Mouse (Mus musculus): ENCODE measurements at regions not wholly inside any gene's neighbourhood (a gene's known extent, or its start where the extent isn't known, plus 50 kb on each side); places are given as distances from the start of the nearest gene placed in this dataset.

- DNase-seq (ENCODE audit: low spot score): no peak
Observed at GRCm38 (mm10) chr6:145310601-145311000, 60.6 kb upstream of the Kras start.

GRCm38 (mm10) chr6:145309025-145309424 lies 59.0 kb upstream of the Kras start:
- no peak for DNase-seq (ENCODE audit: low spot score)

GRCm38 (mm10) chr6:145307237-145307636 lies 57.2 kb upstream of the Kras start:
- no peak for DNase-seq (ENCODE audit: low spot score)

GRCm38 (mm10) chr6:145306331-145307124 lies 56.5 kb upstream of the Kras start:
- peak; percentile 55 for DNase-seq (ENCODE audit: low spot score)

- DNase-seq (ENCODE audit: low spot score): no peak
Observed at GRCm38 (mm10) chr6:145305669-145306068, 55.6 kb upstream of the Kras start.

- DNase-seq (ENCODE audit: low spot score): no peak
Observed at GRCm38 (mm10) chr6:145303641-145304070, 53.6 kb upstream of the Kras start.

- no peak for DNase-seq (ENCODE audit: low spot score)
Observed at GRCm38 (mm10) chr6:145302907-145303640, 53.0 kb upstream of the Kras start.

- no peak for DNase-seq (ENCODE audit: low spot score)
Observed at GRCm38 (mm10) chr6:145302105-145302504, 52.1 kb upstream of the Kras start.

GRCm38 (mm10) chr6:145300266-145300858 lies 50.3 kb upstream of the Kras start:
- DNase-seq (ENCODE audit: low spot score): no peak

All from left cerebral cortex, adult 11 months (tissue).